Mouse (Mus musculus): ENCODE data around the gene Ubb.

The Ubb gene

DNA sequence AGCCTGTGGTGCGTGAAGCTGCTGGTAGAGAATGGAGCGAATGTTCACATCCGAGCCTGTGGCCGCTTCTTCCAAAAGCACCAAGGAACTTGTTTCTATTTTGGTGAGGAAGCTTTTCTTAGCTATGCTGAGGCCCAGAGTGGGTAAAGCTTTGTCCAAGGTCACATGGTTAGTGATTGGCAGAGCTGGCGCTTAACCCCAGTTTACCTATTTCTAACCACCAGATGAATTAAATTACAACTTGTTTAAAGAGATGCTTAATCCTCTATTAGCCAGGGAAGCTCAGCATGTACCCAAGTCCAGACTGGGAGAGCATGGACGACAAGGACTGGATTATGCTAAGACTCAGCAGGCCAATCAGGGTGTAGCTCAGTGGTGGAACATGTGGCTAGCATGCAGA is 32.1 kb downstream of the Ubb start:
- in situ Hi-C loops (cut with MboI; ENCODE audit: low sequenced_read_pairs): no loop called here

DNA sequence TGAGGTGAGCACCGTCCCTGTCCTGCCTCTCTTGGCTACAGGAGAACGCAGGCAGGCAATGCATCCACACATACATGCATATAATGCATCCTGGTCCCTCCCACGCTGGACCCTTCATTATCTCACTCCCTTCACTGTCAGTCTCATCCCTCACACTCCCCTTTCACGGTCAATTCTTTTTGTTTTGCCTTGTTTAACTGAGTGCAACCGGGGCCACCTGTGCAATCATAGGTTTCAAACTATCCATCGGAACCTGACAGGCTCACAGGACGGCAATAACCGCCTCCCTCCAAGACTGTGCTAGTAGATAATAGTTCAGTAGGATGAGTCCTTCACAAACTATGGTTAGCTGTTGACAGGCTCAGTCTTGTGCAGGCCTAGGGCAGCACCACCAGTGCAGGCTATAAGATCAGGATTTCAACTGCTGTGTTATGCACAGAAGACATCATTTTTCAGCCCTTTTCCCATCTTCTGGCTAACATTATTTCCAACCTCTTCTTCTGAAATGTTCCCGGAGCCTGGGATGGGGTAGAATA is 33.8 kb downstream of the Ubb start:
- in situ Hi-C loops (cut with MboI; ENCODE audit: low sequenced_read_pairs): no loop called here

DNA sequence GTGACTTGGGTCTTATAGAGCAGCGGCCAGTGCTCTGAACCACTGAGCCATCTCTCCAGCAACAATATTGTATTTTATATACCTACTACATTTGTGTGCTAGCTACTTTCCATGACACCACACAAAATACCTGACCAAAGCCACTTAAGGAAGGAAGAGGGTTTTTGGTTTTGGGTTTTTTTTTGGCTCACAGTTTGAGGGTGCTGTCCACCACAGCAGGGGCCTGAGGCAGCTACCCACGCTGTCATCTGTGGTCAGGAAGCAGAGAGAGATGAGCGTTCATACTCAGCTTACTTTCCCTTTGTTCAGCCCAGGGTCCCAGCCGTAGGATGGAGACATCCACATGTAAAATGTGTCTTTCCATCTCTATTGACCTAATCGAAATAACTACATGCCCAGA is 36.1 kb downstream of the Ubb start:
- in situ Hi-C loops (cut with MboI; ENCODE audit: low sequenced_read_pairs): no loop called here

DNA sequence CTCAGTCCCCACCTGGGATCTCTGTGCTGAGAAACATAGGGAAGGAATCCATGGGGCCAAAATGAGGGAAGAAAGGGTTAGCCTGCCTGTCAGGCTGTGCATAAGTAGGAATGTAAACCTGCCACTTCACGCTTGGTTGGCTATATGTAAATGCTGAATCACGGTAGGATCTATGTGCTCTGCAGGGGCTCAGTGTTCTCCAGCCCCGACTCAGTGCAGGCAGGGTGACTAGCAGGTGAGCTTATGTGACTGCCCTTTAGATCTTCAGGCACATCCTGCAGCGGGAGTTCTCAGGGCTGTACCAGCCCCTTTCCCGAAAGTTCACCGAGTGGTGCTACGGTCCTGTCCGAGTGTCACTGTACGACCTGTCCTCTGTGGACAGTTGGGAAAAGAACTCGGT is 38.4 kb downstream of the Ubb start:
- in situ Hi-C loops (cut with MboI; ENCODE audit: low sequenced_read_pairs): no loop called here

DNA sequence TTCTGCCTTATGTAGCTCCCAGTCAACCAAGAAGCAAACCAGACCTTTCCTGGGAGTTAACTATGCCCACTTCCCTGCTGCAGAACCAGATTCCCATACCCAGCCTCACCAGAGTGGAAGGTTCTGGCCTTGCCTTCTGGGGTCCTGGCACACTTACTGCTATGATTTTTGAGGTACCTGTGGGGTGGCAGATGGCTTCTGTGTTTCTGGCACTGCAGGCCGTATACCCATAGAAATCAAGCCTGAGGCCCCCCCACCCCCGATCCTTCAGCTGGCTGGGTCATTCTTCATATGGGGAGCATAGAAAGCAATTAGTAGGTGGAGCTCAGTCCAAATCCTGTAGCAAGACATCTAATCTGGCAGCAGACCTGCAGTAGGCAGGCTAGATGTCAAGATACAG is 40.1 kb downstream of the Ubb start:
- in situ Hi-C loops (cut with MboI; ENCODE audit: low sequenced_read_pairs): no loop called here

DNA sequence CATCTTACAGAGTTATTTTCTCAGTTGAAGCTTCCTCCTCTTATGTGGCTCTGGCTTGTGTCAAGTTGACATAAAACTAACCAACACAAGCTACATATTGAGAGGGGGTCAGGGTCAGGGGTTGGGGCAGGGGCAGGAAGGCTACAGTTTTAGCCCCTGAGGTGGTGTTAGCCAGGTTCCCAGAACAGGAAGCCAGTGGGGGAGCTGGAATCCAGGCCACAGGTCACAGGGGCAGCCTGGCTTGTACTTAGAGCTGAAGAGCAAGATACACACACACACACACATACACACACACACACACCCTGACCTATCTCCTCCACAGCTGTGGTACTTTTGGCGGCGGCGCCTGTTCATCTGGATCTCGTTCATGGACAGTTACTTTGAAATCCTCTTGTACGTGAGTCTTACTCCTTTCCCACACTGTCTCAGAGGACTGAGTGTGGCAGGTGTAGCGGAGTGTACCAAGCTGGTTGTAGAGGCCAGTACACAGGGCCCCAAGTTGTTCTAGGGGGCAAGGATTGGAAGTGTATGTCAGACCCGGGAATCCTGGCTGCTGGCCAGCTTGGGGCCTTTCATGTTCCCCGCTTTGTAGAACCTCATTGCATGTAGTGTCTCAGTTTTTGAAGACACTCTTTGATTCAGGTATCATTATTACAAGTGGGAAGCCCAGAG is 41.1 kb downstream of the Ubb start:
- in situ Hi-C loops (cut with MboI; ENCODE audit: low sequenced_read_pairs): no loop called here

DNA sequence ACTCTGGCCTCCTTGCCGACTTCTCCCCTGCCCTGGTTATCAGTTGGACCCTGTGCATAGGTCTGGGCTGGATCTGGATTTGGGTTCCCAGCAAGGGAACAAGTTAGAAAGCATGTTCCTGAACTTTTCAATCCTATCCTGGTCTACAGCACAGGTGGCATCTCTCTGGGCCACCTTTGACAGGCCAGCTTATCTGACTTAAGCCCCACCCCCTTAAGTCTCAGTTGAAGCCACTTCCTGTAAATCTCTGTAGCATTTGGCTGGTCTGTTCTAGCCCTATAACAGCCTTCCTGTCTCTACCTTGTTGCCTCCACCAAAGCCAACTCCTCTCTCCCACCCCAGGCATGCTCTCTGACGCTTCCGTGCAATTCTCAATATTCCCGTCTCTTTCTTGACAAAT is 47.6 kb downstream of the Ubb start:
- in situ Hi-C loops (cut with MboI; ENCODE audit: low sequenced_read_pairs): no loop called here

DNA sequence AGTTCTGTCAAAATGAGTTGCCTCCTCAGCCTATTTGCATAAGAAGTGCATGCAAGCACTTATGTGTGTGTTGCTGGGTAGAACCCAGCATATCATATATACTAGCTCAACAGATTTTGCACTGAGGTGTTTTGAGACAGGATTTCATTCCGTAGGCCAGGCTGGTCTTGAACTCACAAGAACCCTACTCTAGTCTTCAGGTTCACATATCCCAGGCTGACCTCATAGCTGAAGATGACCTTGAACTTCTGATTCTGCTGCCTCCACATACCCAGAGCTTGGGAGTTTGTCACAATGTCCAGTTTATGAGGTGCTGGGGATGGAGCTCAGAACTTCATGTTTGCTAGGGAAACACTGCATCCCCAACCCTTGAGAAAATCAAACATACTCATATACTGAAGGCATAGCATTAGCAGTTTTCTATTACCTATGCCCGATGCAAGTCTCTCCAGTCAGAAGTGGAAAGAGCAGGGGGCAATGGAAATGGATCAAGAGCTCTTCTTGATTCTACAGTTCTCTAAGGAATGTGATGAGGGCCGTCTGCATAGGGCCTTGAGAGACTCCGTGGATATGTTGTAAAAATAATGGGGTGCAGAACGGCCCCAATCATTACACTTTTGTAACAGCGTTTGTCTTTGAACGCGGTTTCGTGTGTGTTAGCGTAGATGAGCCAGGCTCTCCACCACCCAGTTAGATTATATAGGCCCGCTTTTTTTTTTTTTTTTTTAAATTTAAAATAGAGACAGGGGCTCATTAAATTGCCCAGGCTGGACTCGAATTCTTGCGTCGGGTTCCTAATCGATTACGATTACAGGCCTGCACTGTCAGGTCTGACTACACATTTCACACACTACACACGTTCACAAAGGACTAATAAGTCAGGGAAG is 51.0 kb downstream of the Ubb start:
- in situ Hi-C loops (cut with MboI; ENCODE audit: low sequenced_read_pairs): no loop called here

Measured in CH12F3 (cell line).